Comparison of ENCODE assay signal across 34 mouse cellular contexts in the genomic region with DNA sequence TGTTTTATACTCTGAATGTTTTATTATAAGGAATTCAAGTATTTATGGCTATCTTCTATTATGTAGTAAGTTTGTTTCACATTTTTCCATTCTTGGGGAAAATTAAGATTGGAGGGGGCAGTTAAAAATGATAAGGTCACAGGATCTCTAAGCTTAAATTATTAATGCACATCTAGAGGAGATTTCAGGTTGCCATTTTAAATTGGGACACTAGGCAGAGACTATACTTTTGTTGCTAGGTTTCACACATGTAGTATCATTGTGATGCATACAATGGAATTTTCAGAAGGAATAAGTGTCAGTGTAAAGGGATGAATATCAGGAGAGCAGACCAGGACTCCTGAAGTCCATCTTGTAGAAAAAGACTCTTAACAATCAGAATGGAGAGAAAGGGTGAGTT. TPM values are rescaled to one million over a fixed set of nuclear protein-coding genes. Genes with fewer than 3 reads are reported as not detected.
"Had no signal": no experiment of that assay in that cellular context is flagged by ENCODE, and none has a peak within 500 bp of the region (broad histone marks: within the 10 kb centered on the region; RNA-seq: fewer than 3 reads in every experiment).

Cpxcr1 (plus strand) TSS at position 301 of the 400 bp plus-strand sequence.

- H3K36me3 ChIP-seq: embryonic facial prominence, embryonic 10.5 days; embryonic facial prominence, embryonic 12.5 days; embryonic facial prominence, embryonic 13.5 days; embryonic facial prominence, embryonic 15.5 days; forebrain, embryonic 10.5 days; forebrain, embryonic 12.5 days; forebrain, embryonic 15.5 days had no signal

- H3K27ac ChIP-seq: embryonic facial prominence, embryonic 10.5 days; embryonic facial prominence, embryonic 12.5 days; embryonic facial prominence, embryonic 13.5 days; embryonic facial prominence, embryonic 15.5 days; forebrain, embryonic 10.5 days; forebrain, embryonic 12.5 days; forebrain, embryonic 13.5 days; forebrain, embryonic 15.5 days; gastrocnemius, adult 2 months; heart, adult 2 months had no signal

- H3K27me3 ChIP-seq: embryonic facial prominence, embryonic 12.5 days; embryonic facial prominence, embryonic 13.5 days; embryonic facial prominence, embryonic 15.5 days; forebrain, embryonic 12.5 days; forebrain, embryonic 13.5 days; forebrain, embryonic 15.5 days had no signal

- H3K4me3 ChIP-seq: embryonic facial prominence, embryonic 10.5 days; embryonic facial prominence, embryonic 12.5 days; embryonic facial prominence, embryonic 13.5 days; embryonic facial prominence, embryonic 15.5 days; erythroblast, embryonic 14.5 days; forebrain, embryonic 10.5 days; forebrain, embryonic 12.5 days; forebrain, embryonic 13.5 days; forebrain, embryonic 15.5 days; gastrocnemius, adult 2 months; heart, adult 2 months had no signal

- H3K4me1 ChIP-seq: embryonic facial prominence, embryonic 10.5 days; embryonic facial prominence, embryonic 12.5 days; embryonic facial prominence, embryonic 13.5 days; embryonic facial prominence, embryonic 15.5 days; forebrain, embryonic 10.5 days; forebrain, embryonic 12.5 days; forebrain, embryonic 13.5 days; forebrain, embryonic 15.5 days had no signal

- DNase-seq: cerebellum, adult 8-10 months; cerebellum, adult 9-10 months; cerebellum, adult 9-11 months; cerebellum, postnatal 10 days; cerebellum, postnatal 14 days; cerebellum, postnatal 25 days; cerebellum, postnatal 36 days; embryo, embryonic 11 days; forebrain, postnatal 0 days; gastrocnemius, adult 2 months; gastrocnemius, postnatal 10 days; gastrocnemius, postnatal 14 days; gastrocnemius, postnatal 25 days; gastrocnemius, postnatal 36 days; heart, adult 11 months; heart, adult 18-20 months; heart, adult 2 months had no signal

RNA-seq across cellular contexts. Expression of gene Cpxcr1, which starts in this region (rescaled TPM):
- polyA plus RNA-seq: cortical plate, adult 2 months; embryonic facial prominence, embryonic 10.5 days; embryonic facial prominence, embryonic 11.5 days; embryonic facial prominence, embryonic 12.5 days; embryonic facial prominence, embryonic 13.5 days; embryonic facial prominence, embryonic 14.5 days; embryonic facial prominence, embryonic 15.5 days; erythroblast, embryonic 14.5 days; forebrain, embryonic 10.5 days; forebrain, embryonic 11.5 days; forebrain, embryonic 12.5 days; forebrain, embryonic 13.5 days; forebrain, embryonic 14.5 days; forebrain, embryonic 15.5 days; forebrain, embryonic 16.5 days; forebrain, postnatal 0 days; frontal cortex, adult 2 months; gonadal fat pad, adult 2 months; heart, adult 2 months had no signal
